ENCODE assay signal across 18 mouse cellular contexts in the genomic region with DNA sequence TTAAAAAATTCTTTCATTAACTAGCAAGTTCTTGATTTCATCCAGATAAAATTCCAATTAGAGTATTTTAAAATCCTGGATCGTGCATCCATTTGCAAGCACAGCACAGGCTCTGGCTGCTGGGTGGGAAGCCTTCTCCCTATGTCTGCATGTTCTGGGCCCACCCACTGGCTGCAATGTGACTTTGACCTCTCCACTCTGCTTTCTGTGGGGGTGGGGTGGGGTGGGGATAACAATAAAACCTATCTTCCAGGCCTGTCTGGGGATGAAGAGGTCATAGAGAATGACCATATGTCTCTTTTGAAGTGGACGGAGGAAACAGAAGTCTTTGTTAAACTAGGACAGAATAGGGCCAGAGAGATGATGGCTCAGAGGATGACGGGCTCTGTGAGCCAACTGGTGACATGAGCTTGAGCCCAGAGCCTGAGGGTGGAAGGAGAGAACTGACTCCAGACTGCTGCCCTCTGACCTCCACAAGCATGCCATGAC.
DNase-seq lines count a peak whose midpoint lies in the region; ATAC-seq lines count a peak whose summit lies in the region.
"Had no signal": no experiment of that assay in that cellular context is flagged by ENCODE, and none has a peak within 500 bp of the region (broad histone marks: within the 10 kb centered on the region; RNA-seq: fewer than 3 reads in every experiment).

No protein-coding gene starts in this region.

- H3K4me3 ChIP-seq in hindbrain, embryonic 11.5 days (ENCODE audit: low read depth, low read length) = no peak overlapping the region
- H3K4me3 ChIP-seq in hindbrain, embryonic 13.5 days = no peak overlapping the region
- H3K4me3 ChIP-seq in liver, embryonic 11.5 days (ENCODE audit: low read depth, low read length) = no peak overlapping the region
- H3K4me3 ChIP-seq in liver, embryonic 12.5 days = no peak overlapping the region
- no peak overlapping the region for H3K4me3 ChIP-seq in forebrain, embryonic 14.5 days (ENCODE audit: low read depth, low read length)
- H3K4me3 ChIP-seq: gastrocnemius, adult 2 months; heart, adult 2 months; neural tube, embryonic 12.5 days had no signal

- no peaks in the 10 kb centered on the region for H3K9me3 ChIP-seq in hindbrain, embryonic 11.5 days (ENCODE audit: control insufficient read depth, low read length)
- H3K9me3 ChIP-seq in hindbrain, embryonic 13.5 days = no peaks in the 10 kb centered on the region
- H3K9me3 ChIP-seq in liver, embryonic 11.5 days (ENCODE audit: control insufficient read depth, low read length) = no peaks in the 10 kb centered on the region
- no peaks in the 10 kb centered on the region for H3K9me3 ChIP-seq in liver, embryonic 12.5 days (replicated peaks)
- no peaks in the 10 kb centered on the region for H3K9me3 ChIP-seq in forebrain, embryonic 14.5 days (replicated peaks; ENCODE audit: control insufficient read depth, low read length)
- H3K9me3 ChIP-seq: neural tube, embryonic 12.5 days had no signal

- peak; percentile 42 for DNase-seq in hindbrain, embryonic 11.5 days (ENCODE audit: low spot score)
- no peak for DNase-seq in liver, embryonic 11.5 days (ENCODE audit: low spot score)
- peak; percentile 77 for DNase-seq in embryo, embryonic 10.5 days (ENCODE audit: low spot score)
- DNase-seq in forebrain, embryonic 14.5 days (ENCODE audit: low spot score) = no peak
- no peak for DNase-seq in thymus, adult 18-20 months
- no peak for DNase-seq in right cerebral cortex, postnatal 36 days (ENCODE audit: low spot score in 2 of 2)
- DNase-seq: cerebellum, adult 2 months; gastrocnemius, adult 2 months; heart, adult 2 months; kidney, postnatal 36 days; layer of hippocampus, postnatal 36 days; thymus, postnatal 25 days had no signal

- H3K4me2 ChIP-seq in hindbrain, embryonic 11.5 days (replicated peaks; ENCODE audit: low read depth, low read length) = no peak overlapping the region
- no peak overlapping the region for H3K4me2 ChIP-seq in hindbrain, embryonic 13.5 days
- H3K4me2 ChIP-seq in liver, embryonic 11.5 days = no peak overlapping the region
- H3K4me2 ChIP-seq in liver, embryonic 12.5 days = no peak overlapping the region
- H3K4me2 ChIP-seq in forebrain, embryonic 14.5 days (ENCODE audit: low read length) = no peak overlapping the region

- no peak overlapping the region for H3K9ac ChIP-seq in hindbrain, embryonic 11.5 days (ENCODE audit: low read depth, low read length)
- H3K9ac ChIP-seq in hindbrain, embryonic 13.5 days = no peak overlapping the region
- no peak overlapping the region for H3K9ac ChIP-seq in liver, embryonic 11.5 days (ENCODE audit: low read depth, low read length)
- H3K9ac ChIP-seq in liver, embryonic 12.5 days = no peak overlapping the region
- no peak overlapping the region for H3K9ac ChIP-seq in forebrain, embryonic 14.5 days (ENCODE audit: low read length)
- H3K9ac ChIP-seq: liver, embryonic 14.5 days; neural tube, embryonic 12.5 days had no signal

- 0 out of 2 replicates have a peak overlapping the region, but pooled peaks have one; percentile 39 for H3K27ac ChIP-seq in hindbrain, embryonic 11.5 days (ENCODE audit: low read depth, low read length)
- H3K27ac ChIP-seq in hindbrain, embryonic 13.5 days = no peak overlapping the region
- no peak overlapping the region for H3K27ac ChIP-seq in liver, embryonic 11.5 days (ENCODE audit: low read depth, low read length)
- H3K27ac ChIP-seq in liver, embryonic 12.5 days = no peak overlapping the region
- H3K27ac ChIP-seq in forebrain, embryonic 14.5 days (ENCODE audit: low read depth, low read length) = no peak overlapping the region
- H3K27ac ChIP-seq: gastrocnemius, adult 2 months; heart, adult 2 months; liver, embryonic 14.5 days; neural tube, embryonic 12.5 days had no signal

- peak; percentile 79 for ATAC-seq in hindbrain, embryonic 11.5 days (ENCODE audit: low FRiP score)
- no peak for ATAC-seq in hindbrain, embryonic 13.5 days (ENCODE audit: low FRiP score)
- ATAC-seq in liver, embryonic 11.5 days (replicated peaks; ENCODE audit: low FRiP score) = 0 out of 2 replicates have a peak, but pooled peaks have one; percentile 5
- ATAC-seq in liver, embryonic 12.5 days = no peak
- ATAC-seq in forebrain, embryonic 14.5 days = peak; percentile 44; the same call in 1 of the 2 replicates
- ATAC-seq: lung, postnatal 0 days; midbrain, embryonic 16.5 days had no signal

- 18% methylated on average over 3 of the region's 3 CpGs for WGBS in hindbrain, embryonic 11.5 days
- WGBS in hindbrain, embryonic 13.5 days = 7% methylated on average over 3 of the region's 3 CpGs
- 67% methylated on average over 3 of the region's 3 CpGs for WGBS in liver, embryonic 11.5 days
- WGBS in liver, embryonic 12.5 days (ENCODE audit: insufficient replicate concordance) = 71% methylated on average over 3 of the region's 3 CpGs
- WGBS in forebrain, embryonic 14.5 days = 47% methylated on average over 3 of the region's 3 CpGs

- no peaks in the 10 kb centered on the region for H3K36me3 ChIP-seq in hindbrain, embryonic 11.5 days (ENCODE audit: control insufficient read depth, insufficient read depth, low read length)
- H3K36me3 ChIP-seq in hindbrain, embryonic 13.5 days = no peaks in the 10 kb centered on the region
- H3K36me3 ChIP-seq in liver, embryonic 11.5 days (ENCODE audit: control insufficient read depth, insufficient read depth, low read length) = no peaks in the 10 kb centered on the region
- no peaks in the 10 kb centered on the region for H3K36me3 ChIP-seq in liver, embryonic 12.5 days
- H3K36me3 ChIP-seq in forebrain, embryonic 14.5 days (ENCODE audit: control insufficient read depth, insufficient read depth, low read length) = no peaks in the 10 kb centered on the region
- H3K36me3 ChIP-seq: neural tube, embryonic 12.5 days had no signal

- peaks cover 5% of the 10 kb centered on the region; the same call in 1 of the 2 replicates for H3K4me1 ChIP-seq in hindbrain, embryonic 11.5 days (replicated peaks; ENCODE audit: control insufficient read depth, insufficient read depth, low read length)
- H3K4me1 ChIP-seq in hindbrain, embryonic 13.5 days (replicated peaks) = peaks cover 13% of the 10 kb centered on the region
- H3K4me1 ChIP-seq in liver, embryonic 11.5 days (replicated peaks; ENCODE audit: control insufficient read depth, insufficient read depth, low read length) = no peaks in the 10 kb centered on the region
- 0 out of 2 replicates have a peak, but pooled peaks cover 5% of the 10 kb centered on the region for H3K4me1 ChIP-seq in liver, embryonic 12.5 days
- peaks cover 6% of the 10 kb centered on the region; the same call in 1 of the 2 replicates for H3K4me1 ChIP-seq in forebrain, embryonic 14.5 days (ENCODE audit: control insufficient read depth, insufficient read depth, low read length)

- H3K27me3 ChIP-seq in hindbrain, embryonic 11.5 days (ENCODE audit: control insufficient read depth, insufficient read depth, low read length) = no peaks in the 10 kb centered on the region
- H3K27me3 ChIP-seq in hindbrain, embryonic 13.5 days = 0 out of 2 replicates have a peak, but pooled peaks cover 8% of the 10 kb centered on the region
- no peaks in the 10 kb centered on the region for H3K27me3 ChIP-seq in liver, embryonic 11.5 days (replicated peaks; ENCODE audit: control insufficient read depth, insufficient read depth, low read length)
- H3K27me3 ChIP-seq in liver, embryonic 12.5 days (replicated peaks) = no peaks in the 10 kb centered on the region
- H3K27me3 ChIP-seq in forebrain, embryonic 14.5 days (replicated peaks; ENCODE audit: control insufficient read depth, insufficient read depth, low read length) = no peaks in the 10 kb centered on the region
- H3K27me3 ChIP-seq: neural tube, embryonic 12.5 days had no signal

Comparison
In these comparisons a context has a peak if more than half of its experiments do, and no peak if none do; other contexts are left out.
1. ATAC-seq: peak in hindbrain, embryonic 11.5 days (single experiment), liver, embryonic 11.5 days (single experiment) and forebrain, embryonic 14.5 days (single experiment); none in hindbrain, embryonic 13.5 days (single experiment) and liver, embryonic 12.5 days (single experiment).
2. DNase-seq: peak in hindbrain, embryonic 11.5 days (single experiment) and embryo, embryonic 10.5 days (single experiment); none in liver, embryonic 11.5 days (single experiment), forebrain, embryonic 14.5 days (single experiment), thymus, adult 18-20 months (0 of 2) and right cerebral cortex, postnatal 36 days (0 of 2).